Mouse (Mus musculus) liver, embryonic 16.5 days (tissue): ENCODE measurements at regions not wholly inside any gene's neighbourhood (a gene's known extent, or its start where the extent isn't known, plus 50 kb on each side); places are given as distances from the start of the nearest gene placed in this dataset.

Experiments
- ATAC-seq: fragments of 200-750 bp; cut with Nextera tagmentation; 2 replicates; pipeline ENCODE4 v1.8.0; 2017; ENCODE audit warnings: low read depth, mild to moderate bottlenecking, moderate number of reproducible peaks, moderate library complexity
- H3K27ac ChIP-seq: fragments of 300-500 bp; sonication (generic); 2 replicates; pipeline ENCODE4 v1.5.1; 2014; ENCODE audit warnings: mild to moderate bottlenecking, low read length
- H3K27me3 ChIP-seq: fragments of 300-500 bp; sonication (generic); 2 replicates; pipeline ENCODE4 v1.6.1; 2014; ENCODE audit warnings: low read depth, low read length, mixed read lengths; ENCODE audit not compliant: control insufficient read depth, insufficient read depth
- H3K36me3 ChIP-seq: fragments of 300-500 bp; sonication (generic); 2 replicates; pipeline ENCODE4 v1.6.1; 2014; ENCODE audit warnings: mild to moderate bottlenecking; ENCODE audit not compliant: control insufficient read depth, insufficient read depth
- H3K4me1 ChIP-seq: fragments of 300-500 bp; sonication (generic); 2 replicates; pipeline ENCODE4 v1.6.1; 2014; ENCODE audit warnings: low read depth, low read length, mixed read lengths; ENCODE audit not compliant: control insufficient read depth
- H3K4me2 ChIP-seq: fragments of 300-500 bp; sonication (generic); 2 replicates; pipeline ENCODE4 v1.6.1; 2014; ENCODE audit warnings: low read depth, low read length, mixed read lengths
- H3K4me3 ChIP-seq: fragments of 300-500 bp; sonication (generic); 2 replicates; pipeline ENCODE4 v1.5.1; 2014; ENCODE audit warnings: low read depth, mild to moderate bottlenecking, low read length
- H3K9ac ChIP-seq: fragments of 300-500 bp; sonication (generic); 2 replicates; pipeline ENCODE4 v1.6.1; 2014; ENCODE audit warnings: low read depth, low read length
- H3K9me3 ChIP-seq: fragments of 300-500 bp; sonication (generic); replicated peaks from 2 replicates; pipeline ENCODE4 v1.6.1; 2016; ENCODE audit warnings: low read length; ENCODE audit not compliant: control insufficient read depth
- WGBS: fragments of 180-500 bp; shearing (Covaris S2); extraction: QIAGEN DNeasy Blood & Tissue Kit; methylation state at CpG from one replicate; pipeline ENCODE4 v1.1.7; 2014; ENCODE audit not compliant: insufficient replicate concordance; 5-methylcytosine and 5-hydroxymethylcytosine counted together

DNA sequence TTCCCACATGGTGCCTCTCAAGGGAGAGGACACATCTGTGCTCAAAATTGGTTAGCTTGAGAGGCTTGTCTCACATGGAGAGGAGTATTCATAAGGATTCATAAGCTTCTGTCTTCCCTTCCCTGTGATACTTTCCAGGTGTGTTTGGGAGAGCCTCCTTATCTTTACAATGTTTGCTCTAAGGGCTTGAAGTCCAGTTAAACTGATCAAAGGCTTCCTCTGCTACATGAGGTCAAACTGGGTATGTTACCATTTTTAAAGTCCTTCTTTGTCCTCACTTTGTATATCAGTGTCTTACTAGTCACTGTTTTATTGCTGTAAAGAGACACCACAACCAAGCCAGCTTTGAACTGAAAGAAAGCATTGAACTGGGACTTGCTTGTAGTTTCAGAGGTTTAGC is 98.1 kb upstream of the Mphosph6 start:
- no peaks in the 10 kb centered on the region for H3K4me1 ChIP-seq
- no peaks in the 10 kb centered on the region for H3K36me3 ChIP-seq
- no peak overlapping the region for H3K27ac ChIP-seq
- no peaks in the 10 kb centered on the region for H3K27me3 ChIP-seq
- H3K4me2 ChIP-seq: no peak overlapping the region
- no peaks in the 10 kb centered on the region for H3K9me3 ChIP-seq
- ATAC-seq: no peak
- H3K4me3 ChIP-seq: no peak overlapping the region
- H3K9ac ChIP-seq: no peak overlapping the region

- no peaks in the 10 kb centered on the region for H3K9me3 ChIP-seq
- no peak overlapping the region for H3K4me2 ChIP-seq
- no peak for ATAC-seq
- no peak overlapping the region for H3K9ac ChIP-seq
- H3K27me3 ChIP-seq: no peaks in the 10 kb centered on the region
- H3K4me3 ChIP-seq: no peak overlapping the region
- 68% methylated on average over 5 of the region's 5 CpGs for WGBS
- H3K4me1 ChIP-seq: no peaks in the 10 kb centered on the region
- no peaks in the 10 kb centered on the region for H3K36me3 ChIP-seq
- no peak overlapping the region for H3K27ac ChIP-seq
Observed at GRCm38 (mm10) chr8:117898015-117898414, 96.3 kb upstream of the Mphosph6 start.

DNA sequence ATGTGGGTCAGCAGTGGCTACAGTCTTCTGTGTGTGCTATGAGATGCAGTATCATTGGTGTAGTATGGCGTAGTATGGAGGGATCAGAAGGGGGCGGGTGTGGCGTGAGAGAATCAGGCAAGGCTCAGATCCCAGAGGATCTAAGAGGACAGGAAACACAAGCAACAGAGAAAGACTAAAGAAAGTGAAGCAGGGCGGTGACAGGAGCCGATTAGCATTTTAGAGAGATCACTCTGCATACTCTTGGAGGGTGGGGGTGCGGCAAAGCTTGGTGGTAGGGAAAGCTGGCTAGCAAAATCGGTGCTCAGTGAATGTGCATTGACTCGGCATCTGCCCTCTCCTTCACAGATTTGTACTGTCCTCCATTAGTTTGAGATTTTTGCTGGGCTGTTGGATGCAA is 93.1 kb upstream of the Mphosph6 start:
- WGBS: 41% methylated on average over 8 of the region's 8 CpGs
- Histone ChIP-seq H3K9ac (no peak overlapping the region), H3K4me1 (no peaks in the 10 kb centered on the region), H3K4me2 (no peak overlapping the region), H3K36me3 (no peaks in the 10 kb centered on the region), H3K9me3 (no peaks in the 10 kb centered on the region), H3K4me3 (no peak overlapping the region), H3K27me3 (no peaks in the 10 kb centered on the region), H3K27ac (no peak overlapping the region)
- no peak for ATAC-seq

DNA sequence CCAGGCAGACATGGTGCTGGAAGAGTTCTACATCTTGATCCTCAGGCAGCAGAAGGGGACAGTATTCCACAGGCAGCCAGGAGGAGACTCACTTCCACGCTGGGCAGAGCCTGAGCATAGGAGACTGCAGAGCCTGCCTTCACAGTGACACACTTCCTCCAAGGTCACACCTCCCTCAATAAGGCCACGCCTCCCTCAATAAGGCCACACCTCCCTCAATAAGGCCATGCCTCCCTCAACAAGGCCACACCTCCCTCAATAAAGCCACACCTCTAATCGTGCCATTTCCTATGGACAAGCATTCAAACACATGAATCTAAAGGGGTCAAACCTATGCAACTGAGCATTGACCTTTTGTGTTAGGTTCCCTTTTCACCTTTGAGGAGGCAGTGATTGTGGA is 88.5 kb upstream of the Mphosph6 start:
- Histone ChIP-seq H3K27ac (no peak overlapping the region), H3K36me3 (no peaks in the 10 kb centered on the region), H3K27me3 (no peaks in the 10 kb centered on the region), H3K4me3 (no peak overlapping the region), H3K9me3 (no peaks in the 10 kb centered on the region), H3K9ac (no peak overlapping the region), H3K4me1 (no peaks in the 10 kb centered on the region), H3K4me2 (no peak overlapping the region)
- 37% methylated on average over 3 of the region's 3 CpGs for WGBS
- ATAC-seq: no peak

- no peak overlapping the region for H3K27ac ChIP-seq
- no peaks in the 10 kb centered on the region for H3K36me3 ChIP-seq
- H3K4me3 ChIP-seq: no peak overlapping the region
- H3K9ac ChIP-seq: no peak overlapping the region
- ATAC-seq: no peak
- H3K27me3 ChIP-seq: no peaks in the 10 kb centered on the region
- H3K4me1 ChIP-seq: no peaks in the 10 kb centered on the region
- H3K4me2 ChIP-seq: no peak overlapping the region
- no peaks in the 10 kb centered on the region for H3K9me3 ChIP-seq
- 77% methylated on average over 8 of the region's 8 CpGs for WGBS
Observed at GRCm38 (mm10) chr8:117881414-117881973, 79.8 kb upstream of the Mphosph6 start.

DNA sequence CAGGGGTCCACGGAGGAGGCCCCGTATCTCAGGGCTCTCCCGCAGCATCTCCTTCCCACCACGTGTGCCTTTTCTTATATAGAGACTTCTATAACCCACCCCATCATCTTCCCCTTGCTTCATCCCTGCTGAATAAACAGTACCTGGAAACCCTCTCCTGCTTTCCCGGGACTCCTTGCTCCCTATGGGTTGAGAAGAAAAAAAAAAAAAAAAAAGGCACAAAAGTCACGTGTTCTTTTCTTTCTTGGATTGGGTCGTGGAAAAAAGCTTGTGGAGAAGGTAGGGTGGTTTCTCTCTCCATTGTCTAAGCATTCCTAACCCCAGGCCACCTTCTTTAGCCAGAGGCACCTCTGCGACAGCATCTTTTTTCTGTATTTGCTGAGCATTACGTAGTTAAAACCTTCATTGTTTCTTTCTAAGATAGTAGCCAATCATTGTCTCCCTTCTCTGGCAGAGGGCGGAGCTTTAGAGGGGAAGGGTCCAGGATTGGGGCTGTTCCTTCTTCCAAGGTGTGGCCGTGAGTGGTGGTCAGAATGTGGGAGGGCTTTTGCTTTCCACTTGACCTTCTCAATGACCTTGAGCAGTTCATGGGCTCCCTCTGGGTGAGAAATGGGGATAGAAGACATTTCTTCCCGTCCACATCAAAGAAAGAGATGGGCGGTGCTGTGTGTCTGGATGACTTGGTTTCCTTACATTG is 78.7 kb upstream of the Mphosph6 start:
- H3K9me3 ChIP-seq: no peaks in the 10 kb centered on the region
- H3K4me2 ChIP-seq: no peak overlapping the region
- H3K36me3 ChIP-seq: no peaks in the 10 kb centered on the region
- 58% methylated on average over 13 of the region's 13 CpGs for WGBS
- H3K4me3 ChIP-seq: no peak overlapping the region
- H3K27me3 ChIP-seq: no peaks in the 10 kb centered on the region
- no peaks in the 10 kb centered on the region for H3K4me1 ChIP-seq
- H3K9ac ChIP-seq: no peak overlapping the region
- ATAC-seq: no peak
- no peak overlapping the region for H3K27ac ChIP-seq

GRCm38 (mm10) chr8:117873611-117874010 is 71.9 kb upstream of the Mphosph6 start:
- Histone ChIP-seq H3K27me3 (no peaks in the 10 kb centered on the region), H3K36me3 (no peaks in the 10 kb centered on the region), H3K4me1 (no peaks in the 10 kb centered on the region), H3K9me3 (no peaks in the 10 kb centered on the region), H3K4me3 (no peak overlapping the region), H3K4me2 (no peak overlapping the region), H3K9ac (no peak overlapping the region), H3K27ac (no peak overlapping the region)
- no peak for ATAC-seq
- WGBS: 68% methylated on average over 4 of the region's 4 CpGs

GRCm38 (mm10) chr8:117867138-117867537 is 65.4 kb upstream of the Mphosph6 start:
- WGBS: 49% methylated on average over 2 of the region's 2 CpGs
- Histone ChIP-seq H3K4me3 (no peak overlapping the region), H3K36me3 (no peaks in the 10 kb centered on the region), H3K9me3 (no peaks in the 10 kb centered on the region), H3K4me2 (no peak overlapping the region), H3K9ac (no peak overlapping the region), H3K27ac (no peak overlapping the region), H3K27me3 (no peaks in the 10 kb centered on the region), H3K4me1 (no peaks in the 10 kb centered on the region)
- no peak for ATAC-seq

DNA sequence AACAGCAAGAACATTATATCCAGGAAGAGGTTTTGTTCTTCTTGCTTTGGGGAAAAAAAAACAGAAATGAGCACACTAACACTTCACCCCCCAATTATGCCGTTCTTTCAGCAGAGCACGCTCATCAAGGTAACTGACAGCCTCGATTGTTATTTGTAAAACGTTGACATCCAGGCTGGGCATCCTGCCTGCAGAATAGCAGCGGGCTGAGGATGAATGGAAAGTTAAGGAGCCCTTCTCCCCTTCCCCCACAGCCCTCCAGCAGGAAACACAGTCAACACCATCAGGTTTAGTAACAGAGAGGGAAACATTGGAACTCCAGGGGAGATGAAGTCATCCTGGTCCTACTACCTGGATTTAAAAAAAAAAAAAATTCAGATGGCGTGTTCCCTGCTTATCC is 63.3 kb upstream of the Mphosph6 start:
- H3K9ac ChIP-seq: no peak overlapping the region
- no peaks in the 10 kb centered on the region for H3K27me3 ChIP-seq
- no peaks in the 10 kb centered on the region for H3K9me3 ChIP-seq
- H3K27ac ChIP-seq: no peak overlapping the region
- H3K4me2 ChIP-seq: no peak overlapping the region
- no peaks in the 10 kb centered on the region for H3K36me3 ChIP-seq
- no peaks in the 10 kb centered on the region for H3K4me1 ChIP-seq
- WGBS: 30% methylated on average over 6 of the region's 6 CpGs
- H3K4me3 ChIP-seq: no peak overlapping the region
- no peak for ATAC-seq
